Mouse (Mus musculus) olfactory bulb, adult 2 months (tissue): ENCODE measurements around the gene Bcl2l1. TPM values are rescaled to one million over a fixed set of nuclear protein-coding genes. Genes with fewer than 3 reads are reported as not detected.
A peak's percentile ranks its signal among the peaks of the same experiment; 100 is the strongest.

Experiments used
- H3K27ac ChIP-seq: fragments of 200-500 bp; 2 replicates; pipeline ENCODE4 v1.5.1; 2012; ENCODE audit warnings: low read depth, low read length; ENCODE audit not compliant: insufficient read depth
- H3K4me1 ChIP-seq: fragments of 200-500 bp; 2 replicates; pipeline ENCODE4 v1.6.1; 2012; ENCODE audit warnings: low read length; ENCODE audit not compliant: control insufficient read depth, insufficient read depth
- H3K4me3 ChIP-seq: fragments of 200-500 bp; 2 replicates; pipeline ENCODE4 v1.5.1; 2012; ENCODE audit warnings: mild to moderate bottlenecking, low read depth, low read length, moderate library complexity; ENCODE audit not compliant: insufficient read depth
- CTCF ChIP-seq: fragments of 200-500 bp; IDR thresholded peaks from 2 replicates; pipeline ENCODE4 v1.5.1; 2012; ENCODE audit warnings: low read depth, mild to moderate bottlenecking, low read length, moderate library complexity; ENCODE audit not compliant: insufficient read depth
- POLR2A ChIP-seq: fragments of 200-500 bp; IDR thresholded peaks from 2 replicates; pipeline ENCODE4 v1.6.1; 2012; ENCODE audit warnings: mild to moderate bottlenecking, low read depth, low read length, moderate library complexity; ENCODE audit not compliant: insufficient read depth
- WGBS: fragments of 180-500 bp; shearing (Covaris S2); methylation state at CpG from one replicate; pipeline ENCODE4 v1.1.7; 2018; 5-methylcytosine and 5-hydroxymethylcytosine counted together
- polyA plus RNA-seq: library from polyadenylated mRNA; stranded (reverse); fragments of >200 nt; gene quantifications from 2 replicates; pipeline ENCODE4 v1.2.4, GENCODE M21; 2012; ENCODE audit warnings: low replicate concordance; ENCODE audit not compliant: missing spikeins, insufficient read depth, insufficient read length

Bcl2l1 gene
- polyA plus RNA-seq, 1 experiment = 296 TPM

GRCm38 (mm10) chr2:152799954-152800761 is 31.4 kb downstream of the Bcl2l1 start:
- Histone ChIP-seq H3K27ac (no peak overlapping the region), H3K4me3 (no peak overlapping the region), H3K4me1 (peaks cover 11% of the 10 kb centered on the region)
- 72% methylated on average over 7 of the region's 7 CpGs for WGBS
- no peak for TF ChIP-seq POLR2A
- TF ChIP-seq CTCF = no peak

- H3K4me1 ChIP-seq = peaks cover 11% of the 10 kb centered on the region
- no peak overlapping the region for H3K27ac ChIP-seq
- WGBS = 85% methylated on average over 1 of the region's 1 CpGs
- TF ChIP-seq CTCF (no peak), POLR2A (no peak)
- H3K4me3 ChIP-seq = no peak overlapping the region
Observed at GRCm38 (mm10) chr2:152797589-152797988, 33.9 kb downstream of the Bcl2l1 start.

- Histone ChIP-seq H3K4me3 (no peak overlapping the region), H3K4me1 (peaks cover 17% of the 10 kb centered on the region), H3K27ac (peak overlapping the region; percentile 24; the same call in 1 of the 2 replicates)
- TF ChIP-seq CTCF (no peak), POLR2A (no peak)
- 53% methylated on average over 9 of the region's 9 CpGs for WGBS
Observed at GRCm38 (mm10) chr2:152794281-152794827, 37.2 kb downstream of the Bcl2l1 start.

- Histone ChIP-seq H3K27ac (no peak overlapping the region), H3K4me1 (peaks cover 26% of the 10 kb centered on the region), H3K4me3 (no peak overlapping the region)
- WGBS = 91% methylated on average over 5 of the region's 5 CpGs
- TF ChIP-seq CTCF = no peak
- TF ChIP-seq POLR2A = no peak
Observed at GRCm38 (mm10) chr2:152793381-152793780, 38.1 kb downstream of the Bcl2l1 start.

GRCm38 (mm10) chr2:152792461-152792860 is 39.1 kb downstream of the Bcl2l1 start:
- 78% methylated on average over 2 of the region's 2 CpGs for WGBS
- TF ChIP-seq POLR2A (no peak), CTCF (no peak)
- Histone ChIP-seq H3K4me1 (peaks cover 26% of the 10 kb centered on the region), H3K4me3 (no peak overlapping the region), H3K27ac (no peak overlapping the region; the same call in 1 of the 2 replicates)

- Histone ChIP-seq H3K4me1 (peaks cover 37% of the 10 kb centered on the region), H3K27ac (peak overlapping the region; percentile 66), H3K4me3 (no peak overlapping the region)
- TF ChIP-seq CTCF (no peak), POLR2A (no peak)
- 49% methylated on average over 4 of the region's 4 CpGs for WGBS
Observed at GRCm38 (mm10) chr2:152789591-152789999, 41.9 kb downstream of the Bcl2l1 start.

- peak overlapping the region; percentile 66 for H3K27ac ChIP-seq
Observed at GRCm38 (mm10) chr2:152788892-152789421, 42.6 kb downstream of the Bcl2l1 start.

GRCm38 (mm10) chr2:152787543-152787942 is 44.0 kb downstream of the Bcl2l1 start:
- WGBS = 89% methylated on average over 6 of the region's 6 CpGs
- Histone ChIP-seq H3K4me1 (peaks cover 31% of the 10 kb centered on the region), H3K27ac (no peak overlapping the region; the same call in 1 of the 2 replicates), H3K4me3 (no peak overlapping the region)
- TF ChIP-seq POLR2A (no peak), CTCF (no peak)

More at GRCm38 (mm10) chr2:152788892-152789421, 42.6 kb downstream of the Bcl2l1 start:
- H3K4me3 ChIP-seq = no peak overlapping the region
- TF ChIP-seq POLR2A = no peak
- TF ChIP-seq CTCF = no peak
- H3K4me1 ChIP-seq = peaks cover 32% of the 10 kb centered on the region
- 31% methylated on average over 6 of the region's 6 CpGs for WGBS

- no peak overlapping the region for H3K27ac ChIP-seq
Observed at GRCm38 (mm10) chr2:152787136-152787535, 44.4 kb downstream of the Bcl2l1 start.

More at GRCm38 (mm10) chr2:152787136-152787535, 44.4 kb downstream of the Bcl2l1 start:
- Histone ChIP-seq H3K4me3 (no peak overlapping the region), H3K4me1 (peaks cover 35% of the 10 kb centered on the region)
- TF ChIP-seq CTCF (no peak), POLR2A (no peak)
- WGBS = 94% methylated on average over 2 of the region's 2 CpGs
